Comparison of ENCODE assay signal across 23 mouse cellular contexts in genomic region chr17:27781059-27781687, GRCm38 (mm10). TPM values are rescaled to one million over a fixed set of nuclear protein-coding genes. Genes with fewer than 3 reads are reported as not detected.
DNase-seq lines count a peak whose midpoint lies in the region; ATAC-seq and TF ChIP-seq lines count a peak whose summit lies in the region.
"Had no signal": no experiment of that assay in that cellular context is flagged by ENCODE, and none has a peak within 500 bp of the region (broad histone marks: within the 10 kb centered on the region; RNA-seq: fewer than 3 reads in every experiment).

No protein-coding gene starts in this region.

- peaks cover 15% of the 10 kb centered on the region for H3K4me1 ChIP-seq in liver, adult 2 months (ENCODE audit: control insufficient read depth, insufficient read depth, low read length)
- H3K4me1 ChIP-seq in liver, embryonic 11.5 days (replicated peaks; ENCODE audit: control insufficient read depth, insufficient read depth, low read length): peaks cover 40% of the 10 kb centered on the region
- peaks cover 39 to 43% of the 10 kb centered on the region in 2 experiments for H3K4me1 ChIP-seq in liver, embryonic 14.5 days (replicated peaks; ENCODE audit: control insufficient read depth in 2 of 2, insufficient read depth in 2 of 2, low read length in 1 of 2)
- H3K4me1 ChIP-seq: embryonic facial prominence, embryonic 13.5 days; hindbrain, embryonic 13.5 days; lung, embryonic 15.5 days had no signal

- DNase-seq in adrenal gland, adult 2 months: peak; percentile 67
- no peak for DNase-seq in adrenal gland, adult 18-20 months (ENCODE audit: low spot score in 2 of 2)
- DNase-seq in liver, adult 2 months (ENCODE audit: extremely low read depth, low read depth, low spot score): peak; percentile 97
- DNase-seq in liver, embryonic 11.5 days (ENCODE audit: low spot score): no peak
- DNase-seq in liver, embryonic 14.5 days (ENCODE audit: low read depth in 3 of 3, low spot score in 3 of 3): no peak
- DNase-seq in testis, postnatal 14 days (ENCODE audit: low spot score): no peak
- DNase-seq in heart, postnatal 14 days: no peak
- DNase-seq: adrenal gland, adult 8-10 months; cerebellum, adult 8-10 months; gastrocnemius, postnatal 25 days; heart, postnatal 10 days; midbrain, embryonic 14.5 days; thymus, adult 2 months had no signal

- intact Hi-C loops in heart, postnatal 14 days (cut with DNase I): no loop called here

- WGBS in liver, adult 2 months: 25% methylated on average over 5 of the region's 5 CpGs
- 69% methylated on average over 5 of the region's 5 CpGs for whole genome bisulfite sequencing in liver, embryonic 11.5 days
- 56% methylated on average over 5 of the region's 5 CpGs for WGBS in liver, embryonic 14.5 days (ENCODE audit: insufficient replicate concordance)

- TF ChIP-seq CTCF in liver, adult 2 months (IDR thresholded peaks at IDR 0.05; ENCODE audit: low read depth, low read length): no peak
- TF ChIP-seq CTCF in liver, embryonic 14.5 days (IDR thresholded peaks at IDR 0.05; ENCODE audit: low read depth): no peak

- no peak for TF ChIP-seq EP300 in liver, embryonic 14.5 days (IDR thresholded peaks at IDR 0.05; ENCODE audit: low read depth)

- H3K79me2 ChIP-seq in liver, adult 2 months (ENCODE audit: control insufficient read depth, insufficient read depth, low read length): peaks cover 50% of the 10 kb centered on the region

- H3K27ac ChIP-seq in liver, adult 2 months (replicated peaks; ENCODE audit: insufficient read depth, low read depth, low read length): peak overlapping the region; percentile 20
- H3K27ac ChIP-seq in liver, embryonic 11.5 days (ENCODE audit: low read depth, low read length): no peak overlapping the region; the same call in 1 of the 2 replicates
- H3K27ac ChIP-seq in liver, embryonic 14.5 days: peak overlapping the region; percentile 54; the same call in 1 of the 2 replicates
- H3K27ac ChIP-seq: embryonic facial prominence, embryonic 13.5 days; kidney, postnatal 0 days; left cerebral cortex, adult 2 months; lung, embryonic 15.5 days had no signal

- H3K4me2 ChIP-seq in liver, embryonic 11.5 days: no peak overlapping the region
- no peak overlapping the region for H3K4me2 ChIP-seq in liver, embryonic 14.5 days (ENCODE audit: low read depth)
- H3K4me2 ChIP-seq: embryonic facial prominence, embryonic 13.5 days; hindbrain, embryonic 13.5 days; lung, embryonic 15.5 days had no signal

- H3K9me3 ChIP-seq in liver, embryonic 11.5 days (ENCODE audit: control insufficient read depth, low read length): no peaks in the 10 kb centered on the region
- no peaks in the 10 kb centered on the region for H3K9me3 ChIP-seq in liver, embryonic 14.5 days (ENCODE audit: control insufficient read depth, low read length)
- H3K9me3 ChIP-seq: embryonic facial prominence, embryonic 13.5 days; hindbrain, embryonic 13.5 days; lung, embryonic 15.5 days had no signal

- no peaks in the 10 kb centered on the region for H3K27me3 ChIP-seq in liver, adult 2 months (ENCODE audit: control insufficient read depth, insufficient read depth, low read length)
- no peaks in the 10 kb centered on the region for H3K27me3 ChIP-seq in liver, embryonic 11.5 days (replicated peaks; ENCODE audit: control insufficient read depth, insufficient read depth, low read length)
- H3K27me3 ChIP-seq in liver, embryonic 14.5 days (ENCODE audit: control insufficient read depth, insufficient read depth, low read length): no peaks in the 10 kb centered on the region
- H3K27me3 ChIP-seq: embryonic facial prominence, embryonic 13.5 days; hindbrain, embryonic 13.5 days; lung, embryonic 15.5 days had no signal

- no peak for TF ChIP-seq POLR2A in liver, adult 2 months (IDR thresholded peaks at IDR 0.05; ENCODE audit: extremely low read depth, insufficient read depth, low read length)

- no peak overlapping the region for H3K9ac ChIP-seq in liver, adult 2 months (ENCODE audit: low read depth, low read length)
- H3K9ac ChIP-seq in liver, embryonic 11.5 days (ENCODE audit: low read depth, low read length): no peak overlapping the region
- no peak overlapping the region for H3K9ac ChIP-seq in liver, embryonic 14.5 days (replicated peaks)
- H3K9ac ChIP-seq: embryonic facial prominence, embryonic 13.5 days; hindbrain, embryonic 13.5 days; lung, embryonic 15.5 days had no signal

- H3K36me3 ChIP-seq in liver, adult 2 months (ENCODE audit: control insufficient read depth, insufficient read depth, low read length): peaks cover 8% of the 10 kb centered on the region
- H3K36me3 ChIP-seq in liver, embryonic 11.5 days (ENCODE audit: control insufficient read depth, insufficient read depth, low read length): peaks cover 15% of the 10 kb centered on the region
- peaks cover 13% of the 10 kb centered on the region for H3K36me3 ChIP-seq in liver, embryonic 14.5 days (replicated peaks; ENCODE audit: control insufficient read depth, insufficient read depth, low read depth)

- H3K4me3 ChIP-seq in liver, adult 2 months (ENCODE audit: insufficient read depth, low read depth, low read length): no peak overlapping the region
- H3K4me3 ChIP-seq in liver, embryonic 11.5 days (ENCODE audit: low read depth, low read length): no peak overlapping the region
- H3K4me3 ChIP-seq in liver, embryonic 14.5 days (ENCODE audit: insufficient read depth in 1 of 2, low read depth in 2 of 2, low read length in 2 of 2): no peak overlapping the region
- H3K4me3 ChIP-seq: embryonic facial prominence, embryonic 13.5 days; hindbrain, embryonic 13.5 days; left cerebral cortex, adult 2 months; lung, embryonic 15.5 days had no signal

- no peak for ATAC-seq in liver, embryonic 11.5 days (replicated peaks; ENCODE audit: low FRiP score)
- no peak for ATAC-seq in liver, embryonic 14.5 days (ENCODE audit: insufficient read depth)
- no peak for ATAC-seq in activated CD4-positive, CD25-positive, alpha-beta regulatory T cell, adult 4 months
- ATAC-seq: intestine, embryonic 16.5 days had no signal

RNA-seq across cellular contexts. Expression of gene D17Wsu92e, which starts 39.3 kb away (rescaled TPM):
- 100 to 1,000 TPM; 159 to 164 TPM for total RNA-seq in adrenal gland, adult 2 months (2021)
- polyA plus RNA-seq in adrenal gland, adult 2 months (2012; rRNA removed): 113 and 145 TPM in 2 replicates
- total RNA-seq in adrenal gland, adult 18-20 months (2021): 100 to 1,000 TPM; 158 to 188 TPM
- 93.0 and 117 TPM in 2 replicates for total RNA-seq in liver, adult 2 months (2014; rRNA removed)
- polyA plus RNA-seq in liver, adult 2 months (2012; rRNA removed): 159 and 178 TPM in 2 replicates
- polyA plus RNA-seq in liver, embryonic 11.5 days (2014; fragmentation: Nextera tagmentation; extraction: Ambion mirVana): 19.2 and 22.7 TPM in 2 replicates
- polyA plus RNA-seq in liver, embryonic 14.5 days (2012; rRNA removed): 20.6 and 24.2 TPM in 2 replicates
- polyA plus RNA-seq in liver, embryonic 14.5 days (2014; fragmentation: Nextera tagmentation; extraction: Ambion mirVana): 10.7 and 14.1 TPM in 2 replicates
- 10 to 100 TPM; 14.1 to 15.2 TPM for polyA plus RNA-seq in activated CD4-positive, CD25-positive, alpha-beta regulatory T cell, adult 4 months (2017; shearing (Covaris generic))
- total RNA-seq in heart, postnatal 14 days (2021): 100 to 1,000 TPM; 114 to 117 TPM

RNA-seq across cellular contexts. Expression of gene Spdef, which starts 52.4 kb away (rescaled TPM):
- under 1 TPM in 1 of 2 experiments, not detected in 1; 0.28 TPM for total RNA-seq in adrenal gland, adult 2 months (2021)
- polyA plus RNA-seq in adrenal gland, adult 2 months (2012; rRNA removed): 0.11 and 0.47 TPM in 2 replicates
- total RNA-seq in adrenal gland, adult 18-20 months (2021): under 1 TPM in 1 of 2 experiments, not detected in 1; 0.27 TPM
- total RNA-seq in liver, adult 2 months (2014; rRNA removed): not detected in 2 replicates
- polyA plus RNA-seq in liver, adult 2 months (2012; rRNA removed): 0.15 and 0.48 TPM in 2 replicates
- 0.32 TPM in 1 of 2 replicates, not detected in the other for polyA plus RNA-seq in liver, embryonic 11.5 days (2014; fragmentation: Nextera tagmentation; extraction: Ambion mirVana)
- not detected in 2 replicates for polyA plus RNA-seq in liver, embryonic 14.5 days (2012; rRNA removed)
- not detected in 2 replicates for polyA plus RNA-seq in liver, embryonic 14.5 days (2014; fragmentation: Nextera tagmentation; extraction: Ambion mirVana)
- polyA plus RNA-seq in activated CD4-positive, CD25-positive, alpha-beta regulatory T cell, adult 4 months (2017; shearing (Covaris generic)): under 1 TPM in 1 of 2 experiments, not detected in 1; 0.50 TPM
- not detected for total RNA-seq in heart, postnatal 14 days (2021)
- total RNA-seq: common myeloid progenitor, adult 5-6 weeks; heart, adult 8-10 months; neutrophil, adult 5-6 weeks had no signal
- polyA plus RNA-seq: embryonic facial prominence, embryonic 13.5 days had no signal

RNA-seq across cellular contexts. Expression of gene Snrpc, which starts 56.8 kb away (rescaled TPM):
- 10 to 100 TPM; 74.5 to 79.8 TPM for total RNA-seq in adrenal gland, adult 2 months (2021)
- 180 and 188 TPM in 2 replicates for polyA plus RNA-seq in adrenal gland, adult 2 months (2012; rRNA removed)
- total RNA-seq in adrenal gland, adult 18-20 months (2021): 10 to 100 TPM; 66.1 to 66.6 TPM
- 24.4 and 27.1 TPM in 2 replicates for total RNA-seq in liver, adult 2 months (2014; rRNA removed)
- 42.2 and 49.6 TPM in 2 replicates for polyA plus RNA-seq in liver, adult 2 months (2012; rRNA removed)
- 305 and 315 TPM in 2 replicates for polyA plus RNA-seq in liver, embryonic 11.5 days (2014; fragmentation: Nextera tagmentation; extraction: Ambion mirVana)
- polyA plus RNA-seq in liver, embryonic 14.5 days (2012; rRNA removed): 85.1 and 105 TPM in 2 replicates
- 145 and 150 TPM in 2 replicates for polyA plus RNA-seq in liver, embryonic 14.5 days (2014; fragmentation: Nextera tagmentation; extraction: Ambion mirVana)
- polyA plus RNA-seq in activated CD4-positive, CD25-positive, alpha-beta regulatory T cell, adult 4 months (2017; shearing (Covaris generic)): 100 to 1,000 TPM; 108 to 126 TPM
- total RNA-seq in heart, postnatal 14 days (2021): 10 to 100 TPM; 61.8 to 70.0 TPM

Comparison
In these comparisons a context has a peak if more than half of its experiments do, and no peak if none do; other contexts are left out.
1. DNase-seq: peak in adrenal gland, adult 2 months (single experiment) and liver, adult 2 months (single experiment); none in adrenal gland, adult 18-20 months (0 of 2), liver, embryonic 11.5 days (single experiment), liver, embryonic 14.5 days (0 of 3), testis, postnatal 14 days (single experiment) and heart, postnatal 14 days (0 of 2).